Mouse (Mus musculus): ENCODE measurements around the gene Gdpd3.
"Not testable (repeated sequence)": the region's sequence is repeated elsewhere in the genome, so short reads cannot be mapped to it uniquely, and the experiment has no call there.

Gene Gdpd3

GRCm38 (mm10) chr7:126760956-126761355 lies 5.2 kb upstream of the Gdpd3 start:
- peak in 1 of 2 experiments; percentile 27 for DNase-seq

GRCm38 (mm10) chr7:126761529-126762067 lies 4.5 kb upstream of the Gdpd3 start:
- no peak for DNase-seq

DNA sequence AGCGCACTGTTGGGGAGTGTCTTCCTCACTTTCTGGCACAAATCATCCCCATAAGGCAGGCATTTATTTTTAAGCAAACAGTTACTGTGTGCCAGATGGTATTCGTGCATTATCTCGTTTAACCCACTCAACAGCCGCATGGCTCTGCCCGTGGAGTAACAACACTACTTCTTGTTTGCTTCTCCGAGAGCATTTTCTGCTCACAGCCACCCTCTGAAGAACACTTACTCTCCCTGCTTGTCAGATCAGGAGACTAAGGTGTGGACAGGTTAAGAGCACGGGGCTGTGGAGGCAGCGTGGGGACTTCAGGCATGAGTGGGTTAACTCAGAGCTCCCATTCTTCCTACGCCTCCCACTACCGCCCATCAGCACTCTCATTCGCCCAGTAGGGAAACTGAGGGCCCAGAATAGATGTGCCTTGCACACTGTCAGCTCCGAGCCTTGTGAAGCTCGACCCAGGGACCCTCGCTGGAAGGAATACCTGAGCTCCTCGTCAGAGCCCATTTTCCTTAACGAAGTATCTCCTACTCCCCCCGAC lies 3.6 kb upstream of the Gdpd3 start:
- peak; percentile 28 to 33 for DNase-seq

- no peak for DNase-seq
These were observed 594 bp upstream of the Gdpd3 start for GRCm38 (mm10) chr7:126765540-126765939.

DNA sequence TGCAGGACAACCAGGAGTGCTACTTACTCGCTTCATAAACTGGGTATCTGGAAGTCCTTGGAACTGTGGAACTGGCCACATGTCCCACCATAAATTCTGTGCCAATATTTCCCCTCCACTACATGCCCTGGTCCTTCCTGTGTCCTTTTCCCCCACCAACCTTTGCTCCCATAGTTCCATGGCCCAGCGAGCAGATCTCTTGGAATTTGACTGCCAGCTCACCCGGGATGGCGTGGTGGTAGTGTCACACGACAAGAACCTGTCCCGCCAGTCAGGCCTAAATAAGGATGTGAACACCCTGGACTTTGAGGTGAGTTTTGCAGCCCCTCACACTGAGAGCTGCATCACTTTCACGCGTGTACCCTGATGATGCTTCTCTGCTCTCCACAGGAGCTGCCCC lies 867 bp downstream of the Gdpd3 start:
- DNase-seq, result no peak

DNA sequence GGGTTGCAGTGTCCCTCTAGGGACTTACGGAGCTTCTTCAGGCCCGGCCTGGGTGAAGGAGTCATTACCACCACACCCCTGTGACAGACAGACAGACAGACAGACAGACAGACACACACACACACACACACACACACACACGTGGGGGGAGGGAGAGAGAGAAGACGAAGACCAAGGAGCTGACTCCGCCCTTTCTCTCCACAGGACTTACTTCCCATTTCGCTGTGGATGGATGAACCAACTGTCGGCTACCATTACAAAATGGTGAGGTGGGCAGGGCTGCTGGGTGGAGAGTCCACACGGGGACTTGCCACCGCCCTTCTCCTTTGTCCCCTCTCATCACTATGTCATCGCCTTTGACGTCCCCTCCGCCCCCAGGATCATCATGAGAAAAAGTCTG lies 4.7 kb downstream of the Gdpd3 start:
- no peak for DNase-seq

- DNase-seq, result no peak
These were observed 7.2 kb downstream of the Gdpd3 start for GRCm38 (mm10) chr7:126773351-126773750.

DNA sequence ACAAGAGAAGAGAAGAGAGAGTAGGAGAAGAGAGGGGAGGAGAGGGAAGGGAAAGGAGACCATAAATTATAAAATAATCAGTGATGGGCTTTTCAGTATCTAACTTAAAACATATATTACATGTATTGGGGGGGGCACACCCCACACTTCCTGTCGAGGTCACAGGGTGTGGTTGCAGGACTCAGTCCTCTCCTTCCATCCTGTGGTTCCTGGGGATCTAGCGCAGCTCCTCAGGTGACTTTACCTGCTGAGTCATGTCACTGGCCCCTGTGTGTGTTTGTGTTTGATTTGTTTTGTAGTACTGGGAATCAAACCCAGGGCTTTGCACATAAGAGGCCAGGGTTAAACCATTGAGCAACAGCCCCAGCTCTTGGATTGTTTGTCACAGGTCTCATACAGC lies 8.3 kb downstream of the Gdpd3 start:
- DNase-seq, result no peak

DNA sequence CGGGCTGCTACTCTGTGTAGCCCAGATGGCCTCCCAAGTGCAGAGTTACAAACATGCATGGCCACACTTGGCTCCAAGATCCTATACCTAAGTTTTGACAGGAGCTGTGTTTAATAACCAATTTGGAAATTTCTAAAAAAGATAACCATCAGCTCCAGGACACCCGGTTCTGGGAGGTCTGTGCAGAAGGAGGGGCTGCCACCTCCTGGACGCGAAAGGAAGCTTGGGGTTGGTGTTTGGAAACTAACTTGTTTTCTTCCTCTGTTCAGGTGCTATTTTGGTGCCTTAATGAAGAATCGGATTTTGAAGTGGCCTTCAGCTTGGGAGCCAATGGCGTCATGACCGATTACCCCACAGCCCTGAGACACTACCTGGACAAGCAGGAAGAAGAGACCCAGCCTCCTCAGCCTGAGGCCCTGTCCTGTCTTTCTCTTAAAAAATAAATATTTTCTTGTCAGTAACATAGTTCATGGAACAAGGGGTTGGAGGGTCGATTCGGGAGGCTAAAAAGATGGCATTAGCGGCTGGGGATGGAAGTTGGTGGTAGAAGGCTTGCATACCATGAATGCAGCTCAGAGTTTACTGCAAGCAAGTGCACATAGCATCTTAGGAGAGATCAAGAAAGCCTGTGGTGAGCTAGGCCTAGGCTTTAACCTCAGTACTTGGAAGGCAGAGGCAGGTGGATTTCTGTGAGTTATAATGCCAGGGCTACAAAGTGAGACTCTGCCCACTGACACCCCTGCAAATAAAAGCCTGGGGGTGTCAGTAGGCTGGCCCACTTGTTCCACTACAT lies 9.2 kb downstream of the Gdpd3 start:
- peak; percentile 8 to 16 for DNase-seq

DNA sequence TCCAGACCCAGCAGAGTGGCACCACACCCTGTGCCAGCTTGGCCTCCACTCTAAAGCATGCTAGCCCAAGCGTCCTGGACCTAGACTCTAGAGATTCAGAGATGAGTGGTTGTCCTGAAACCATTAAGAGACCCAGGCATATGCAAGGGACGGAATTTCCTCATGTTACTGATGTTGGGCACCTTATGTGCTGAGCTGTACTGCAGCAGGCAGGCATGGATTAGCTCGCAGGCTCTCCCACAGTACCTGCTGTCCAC lies 9.8 kb downstream of the Gdpd3 start:
- DNase-seq, result peak in 1 of 2 experiments; percentile 26

DNA sequence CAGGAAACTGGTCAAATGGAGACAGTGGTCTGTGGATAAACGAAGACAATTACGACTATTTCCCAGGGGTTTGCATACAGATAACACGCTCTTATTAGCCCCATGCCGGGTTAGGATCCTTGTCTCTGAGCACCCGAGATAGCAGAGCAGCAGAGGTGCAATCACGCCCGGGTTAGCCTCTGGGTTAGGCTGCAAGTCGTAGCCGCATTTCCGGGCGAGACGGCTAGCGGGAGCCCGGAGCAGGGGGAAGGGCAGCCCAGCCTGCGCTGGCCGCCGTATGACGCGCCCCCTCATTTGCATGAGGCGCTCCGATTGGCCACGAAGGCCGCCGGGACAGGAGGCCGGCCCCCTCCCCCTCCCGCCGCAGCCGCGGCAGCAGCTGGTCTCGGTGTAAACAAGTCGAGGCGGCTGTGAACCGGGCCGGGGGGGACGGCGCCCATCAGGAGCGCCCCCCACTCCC lies 10.5 kb downstream of the Gdpd3 start, which contains the start of gene Ypel3:
Gene Ypel3, plus strand, starts transcription at position 358 of the 460 bp plus-strand sequence.
- peak; percentile 97 to 99 for DNase-seq

GRCm38 (mm10) chr7:126777476-126777875 lies 11.3 kb downstream of the Gdpd3 start:
- DNase-seq, result peak; percentile 57

DNA sequence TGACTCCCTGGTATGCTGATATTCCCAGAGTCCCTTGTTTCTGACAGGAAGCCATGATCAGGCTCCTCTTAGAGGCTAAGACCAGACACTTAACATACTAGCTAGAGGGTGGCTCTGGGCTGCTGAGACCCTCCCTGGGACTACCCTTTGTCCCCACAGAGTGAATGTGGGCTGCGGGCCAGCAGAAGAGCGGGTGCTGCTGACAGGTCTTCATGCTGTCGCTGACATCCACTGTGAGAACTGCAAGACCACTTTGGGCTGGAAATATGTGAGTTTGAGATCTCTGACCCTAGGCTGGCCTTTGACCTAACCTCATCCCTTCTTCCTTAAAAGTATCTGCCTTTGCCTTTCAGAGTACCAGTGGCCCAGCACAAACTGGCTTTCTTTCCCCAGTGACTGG lies 12.0 kb downstream of the Gdpd3 start:
- DNase-seq, result peak; percentile 26 to 49

GRCm38 (mm10) chr7:126779101-126779500 lies 13.0 kb downstream of the Gdpd3 start:
- DNase-seq, result not testable (repeated sequence)

DNA sequence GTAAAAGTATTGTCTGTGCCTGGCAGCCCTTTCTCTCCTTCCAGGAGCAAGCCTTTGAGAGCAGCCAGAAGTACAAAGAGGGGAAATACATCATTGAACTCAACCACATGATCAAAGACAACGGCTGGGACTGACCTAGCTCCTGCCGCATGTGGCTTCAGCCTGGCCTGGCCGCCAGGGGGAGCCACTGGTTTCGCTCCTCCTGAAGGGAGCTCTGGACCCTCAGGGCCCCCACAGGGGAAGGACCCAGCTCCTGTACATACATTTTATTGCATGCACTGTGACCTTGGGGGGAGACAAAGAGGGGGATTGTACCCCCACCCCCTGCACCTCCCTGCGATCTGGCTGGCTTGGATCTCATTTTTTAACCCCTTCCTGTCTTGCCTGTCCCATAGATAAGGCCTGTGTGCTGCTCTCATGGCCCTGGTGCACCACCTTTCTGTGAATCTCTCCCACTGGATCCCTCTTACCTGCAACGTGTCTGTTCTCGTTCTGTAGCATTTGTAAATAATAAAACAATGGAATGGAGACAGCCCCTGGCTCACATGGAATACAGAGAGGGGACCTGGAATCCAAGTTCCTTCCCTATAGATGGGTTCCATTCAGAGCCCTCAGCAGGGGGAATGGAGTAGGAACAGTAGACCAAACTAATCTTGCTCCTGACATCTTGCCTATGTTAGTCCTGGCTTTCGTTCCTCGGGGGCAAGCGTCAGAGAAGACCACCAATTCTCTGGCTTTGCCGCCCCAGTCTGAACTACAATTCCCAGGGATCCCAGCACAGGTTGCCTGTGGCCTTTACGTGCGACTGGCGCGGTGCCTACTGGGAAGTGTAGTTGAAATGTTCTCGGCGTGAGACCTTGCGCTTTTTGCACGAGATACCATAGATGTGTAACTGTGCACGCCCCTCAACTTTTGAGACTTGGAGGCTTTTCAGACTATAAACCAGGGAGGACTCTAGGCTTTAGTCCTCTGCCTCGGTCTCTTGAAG lies 14.1 kb downstream of the Gdpd3 start:
- peak; percentile 88 to 95 for DNase-seq

GRCm38 (mm10) chr7:126780971-126781635 lies 15.0 kb downstream of the Gdpd3 start, which contains the start of gene Tbx6:
Gene Tbx6 (plus strand): TSS chr7:126781483.
- peak in 1 of 2 experiments; percentile 61 for DNase-seq

- DNase-seq, result no peak
These were observed 15.7 kb downstream of the Gdpd3 start for GRCm38 (mm10) chr7:126781661-126782370.

GRCm38 (mm10) chr7:126782693-126783092 lies 16.6 kb downstream of the Gdpd3 start:
- DNase-seq, result no peak

DNA sequence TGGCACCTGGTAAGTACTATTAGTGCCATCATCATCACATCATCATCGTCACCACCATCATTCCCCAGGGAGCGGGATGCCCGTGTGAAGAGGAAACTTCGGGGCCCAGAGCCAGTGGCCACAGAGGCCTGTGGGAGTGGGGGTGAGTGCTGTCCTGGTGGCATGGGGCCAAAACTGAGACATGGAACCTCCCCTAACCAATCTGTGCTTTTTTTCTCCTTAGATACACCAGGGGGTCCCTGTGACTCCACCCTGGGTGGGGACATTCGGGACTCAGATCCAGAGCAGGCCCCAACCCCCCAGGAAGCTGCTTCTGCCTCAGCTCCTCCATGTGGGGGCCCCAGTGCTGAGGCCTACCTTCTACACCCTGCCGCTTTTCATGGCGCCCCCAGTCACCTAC lies 18.3 kb downstream of the Gdpd3 start:
- DNase-seq, result no peak

DNA sequence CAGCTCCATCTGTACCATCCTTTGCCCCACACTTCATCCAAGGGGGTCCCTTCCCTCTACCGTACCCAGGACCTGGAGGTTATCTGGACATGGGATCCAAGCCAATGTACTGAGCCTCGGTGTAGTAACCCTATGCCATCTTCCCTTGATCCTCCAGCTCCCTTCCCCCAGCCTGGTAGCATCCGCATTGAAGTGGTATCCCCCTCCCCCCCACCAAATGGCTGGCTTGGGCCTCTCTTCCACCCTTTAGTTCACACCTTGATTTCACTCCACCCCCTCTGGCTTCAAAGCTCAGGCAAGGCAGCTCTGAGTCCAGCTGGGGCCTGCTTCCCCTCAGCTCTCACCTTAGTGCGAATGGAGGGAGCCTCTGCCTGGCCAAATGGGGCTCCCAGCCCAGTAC lies 18.9 kb downstream of the Gdpd3 start:
- no peak for DNase-seq

GRCm38 (mm10) chr7:126786142-126786541 lies 20.0 kb downstream of the Gdpd3 start:
- no peak for DNase-seq

- DNase-seq, result no peak
These were observed 23.0 kb downstream of the Gdpd3 start for GRCm38 (mm10) chr7:126789141-126789540.
